Mouse (Mus musculus) neural tube, embryonic 15.5 days (tissue): Measurements from ENCODE around the gene Zfp61. TPM values are rescaled to one million over a fixed set of nuclear protein-coding genes. Genes with fewer than 3 reads are reported as not detected.
A peak's percentile ranks its signal among the peaks of the same experiment; 100 is the strongest.

Source experiments
- ATAC-seq: fragments of 200-750 bp; cut with Nextera tagmentation; 2 replicates; pipeline ENCODE4 v1.8.0; 2017; ENCODE audit warnings: mild to moderate bottlenecking, moderate TSS enrichment, moderate library complexity; ENCODE audit not compliant: low FRiP score
- H3K27ac ChIP-seq: fragments of 300-500 bp; sonication (generic); replicated peaks from 2 replicates; pipeline ENCODE4 v1.5.1; 2015; ENCODE audit warnings: mild to moderate bottlenecking, inconsistent platforms
- H3K27me3 ChIP-seq: fragments of 300-500 bp; sonication (generic); replicated peaks from 2 replicates; pipeline ENCODE4 v1.6.1; 2015; ENCODE audit warnings: inconsistent platforms
- H3K36me3 ChIP-seq: fragments of 300-500 bp; sonication (generic); 2 replicates; pipeline ENCODE4 v1.6.1; 2015; ENCODE audit warnings: inconsistent platforms
- H3K4me1 ChIP-seq: fragments of 300-500 bp; sonication (generic); 2 replicates; pipeline ENCODE4 v1.6.1; 2015; ENCODE audit warnings: inconsistent platforms
- H3K4me2 ChIP-seq: fragments of 300-500 bp; sonication (generic); 2 replicates; pipeline ENCODE4 v1.6.1; 2015; ENCODE audit warnings: inconsistent platforms, mild to moderate bottlenecking, moderate library complexity
- H3K4me3 ChIP-seq: fragments of 300-500 bp; sonication (generic); replicated peaks from 2 replicates; pipeline ENCODE4 v1.5.1; 2015; ENCODE audit warnings: mild to moderate bottlenecking, inconsistent platforms
- H3K9ac ChIP-seq: fragments of 300-500 bp; sonication (generic); replicated peaks from 2 replicates; pipeline ENCODE4 v1.6.1; 2015; ENCODE audit warnings: mild to moderate bottlenecking, inconsistent platforms
- H3K9me3 ChIP-seq: fragments of 300-500 bp; sonication (generic); replicated peaks from 2 replicates; pipeline ENCODE4 v1.6.1; 2016; ENCODE audit warnings: inconsistent platforms
- whole genome bisulfite sequencing: fragments of 180-500 bp; shearing (Covaris S2); methylation state at CpG from one replicate; pipeline ENCODE4 v1.1.7; 2015; ENCODE audit warnings: mixed read lengths; 5-methylcytosine and 5-hydroxymethylcytosine counted together
- polyA plus RNA-seq: library from polyadenylated mRNA; unstranded; fragments of >200 nt; fragmentation: Nextera tagmentation; extraction: Ambion mirVana; gene quantifications from 2 replicates; pipeline ENCODE4 v1.2.1, GENCODE M21; 2015

The Zfp61 gene
- polyA plus RNA-seq, result 42.0 and 44.7 TPM in 2 replicates

DNA sequence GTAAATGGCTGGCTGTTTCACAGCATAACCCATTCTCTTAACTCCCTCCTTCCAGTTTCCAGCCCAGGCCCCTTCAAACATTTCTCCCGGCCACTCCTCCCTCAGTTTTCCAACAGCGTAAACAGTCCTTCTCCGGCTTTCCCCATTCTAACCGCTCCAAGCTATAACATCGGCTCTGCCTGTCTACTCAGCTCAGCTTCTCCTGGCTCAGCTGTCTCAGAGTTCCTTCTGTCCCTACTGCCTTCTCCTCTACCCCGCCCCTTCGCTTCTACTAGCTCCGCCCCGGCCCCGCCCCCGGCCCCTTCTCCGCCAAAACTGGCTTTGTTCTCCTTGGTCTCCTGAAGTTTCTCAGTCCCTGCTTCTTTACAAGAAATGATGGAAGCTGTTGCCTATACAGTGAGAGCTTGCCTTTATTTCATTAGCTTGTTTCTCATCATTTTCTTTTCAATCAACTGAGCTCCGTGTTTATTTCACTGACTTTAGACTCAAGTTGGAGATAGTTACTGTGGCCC lies at the start of gene Zfp61:
Gene Zfp61, minus strand, starts transcription at position 462 of the 512 bp plus-strand sequence.
- peak within 1 kb of the TSS; percentile 69 for H3K4me3 ChIP-seq
- peaks cover 40% of the 10 kb centered on the region for H3K36me3 ChIP-seq
- H3K27me3 ChIP-seq, result no peaks in the 10 kb centered on the region
- peak; percentile 17; the same call in 1 of the 2 replicates for ATAC-seq
- 0 out of 2 replicates have a peak within 1 kb of the TSS, but pooled peaks have one; percentile 14 for H3K9ac ChIP-seq
- 1% methylated on average over 13 of the region's 13 CpGs for WGBS
- H3K4me1 ChIP-seq, result peaks cover 27% of the 10 kb centered on the region
- H3K27ac ChIP-seq, result peak within 1 kb of the TSS; percentile 88
- H3K9me3 ChIP-seq, result no peaks in the 10 kb centered on the region
- H3K4me2 ChIP-seq, result peak within 1 kb of the TSS; percentile 91

DNA sequence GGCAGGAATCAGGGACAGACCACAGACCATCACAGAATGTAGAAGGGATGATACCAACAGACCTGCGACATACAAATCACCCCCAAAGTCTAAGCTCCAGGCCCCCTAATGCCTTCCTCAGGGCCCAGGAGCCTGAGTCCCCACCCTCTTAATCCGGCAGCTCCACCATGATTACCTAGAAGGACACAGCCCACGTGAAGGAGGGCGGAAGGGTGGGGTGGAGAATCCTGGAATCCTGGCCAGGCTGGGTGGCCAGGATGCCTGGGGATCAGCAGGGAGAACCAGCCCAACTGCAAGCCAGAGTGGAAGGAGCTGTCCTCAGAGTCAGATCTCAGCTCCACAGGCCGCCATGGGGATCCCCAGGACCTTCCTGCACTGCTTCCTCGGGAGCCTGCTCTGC lies 47.9 kb upstream of the Zfp61 start, which contains the start of gene Lypd5:
Gene Lypd5, plus strand, starts transcription at position 301 of the 400 bp plus-strand sequence.
- no peaks in the 10 kb centered on the region for H3K9me3 ChIP-seq
- H3K4me3 ChIP-seq, result no peak within 1 kb of the TSS
- peaks cover 3% of the 10 kb centered on the region; the same call in 1 of the 2 replicates for H3K27me3 ChIP-seq
- WGBS, result 45% methylated on average over 6 of the region's 6 CpGs
- H3K4me1 ChIP-seq, result no peaks in the 10 kb centered on the region
- H3K9ac ChIP-seq, result no peak within 1 kb of the TSS
- no peak within 1 kb of the TSS for H3K27ac ChIP-seq
- no peak for ATAC-seq
- H3K36me3 ChIP-seq, result no peaks in the 10 kb centered on the region
- no peak within 1 kb of the TSS for H3K4me2 ChIP-seq

DNA sequence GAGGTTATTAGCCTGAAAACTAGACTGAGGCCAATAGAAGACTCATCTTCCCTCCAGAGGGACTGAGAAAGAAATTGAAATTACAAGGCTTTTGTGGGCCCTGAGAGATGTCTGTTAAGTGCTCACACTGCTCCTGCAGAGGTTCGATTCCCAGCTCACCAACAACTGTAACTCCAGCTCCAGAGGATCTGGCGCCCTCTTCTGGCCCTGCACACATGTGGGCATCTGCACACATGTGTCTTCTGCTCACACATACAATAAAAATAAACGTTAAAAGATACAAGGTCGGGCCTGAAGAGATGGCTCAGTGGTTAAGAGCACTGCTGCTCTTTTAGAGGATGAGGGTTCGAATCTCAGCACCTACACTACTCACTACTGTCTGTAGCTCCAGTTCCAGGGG lies 45.4 kb upstream of the Zfp61 start:
- H3K9me3 ChIP-seq, result no peaks in the 10 kb centered on the region
- H3K27ac ChIP-seq, result no peak overlapping the region
- H3K4me2 ChIP-seq, result no peak overlapping the region
- H3K4me1 ChIP-seq, result no peaks in the 10 kb centered on the region
- no peak overlapping the region for H3K9ac ChIP-seq
- H3K4me3 ChIP-seq, result no peak overlapping the region
- 71% methylated on average over 5 of the region's 5 CpGs for WGBS
- H3K36me3 ChIP-seq, result no peaks in the 10 kb centered on the region
- H3K27me3 ChIP-seq, result 0 out of 2 replicates have a peak, but pooled peaks cover 3% of the 10 kb centered on the region
- ATAC-seq, result no peak

DNA sequence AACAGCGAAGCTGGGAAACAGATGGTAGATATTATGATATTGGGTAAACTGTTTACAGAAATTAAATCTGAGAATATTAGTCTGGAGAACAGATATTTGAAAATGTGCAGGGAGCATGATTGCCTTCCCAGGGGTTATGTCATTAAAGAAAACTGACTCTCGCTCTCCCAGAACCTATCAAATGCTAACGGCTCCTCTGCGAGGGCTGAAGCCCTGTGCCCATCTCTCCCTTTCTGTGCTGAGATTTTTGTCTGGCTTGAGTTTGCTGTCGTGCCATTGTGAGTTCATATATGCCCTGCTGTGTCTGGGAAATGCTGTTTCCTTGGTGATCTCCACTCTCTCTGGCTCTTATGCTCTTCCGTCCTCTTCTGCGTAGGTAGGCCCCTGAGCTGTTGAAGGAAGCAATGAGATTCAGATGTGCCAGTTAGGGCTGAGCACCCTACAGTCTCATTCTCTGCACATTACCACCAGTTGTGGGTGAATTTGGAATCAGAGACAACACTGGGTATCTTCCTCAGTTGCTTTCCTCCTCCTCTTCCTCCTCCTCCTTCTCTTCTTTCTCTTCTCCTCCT lies 42.8 kb upstream of the Zfp61 start:
- 57% methylated on average over 7 of the region's 7 CpGs for WGBS
- no peak overlapping the region for H3K9ac ChIP-seq
- H3K27ac ChIP-seq, result peak overlapping the region; percentile 45
- H3K4me1 ChIP-seq, result no peaks in the 10 kb centered on the region
- 0 out of 2 replicates have a peak, but pooled peaks cover 3% of the 10 kb centered on the region for H3K27me3 ChIP-seq
- H3K4me3 ChIP-seq, result no peak overlapping the region
- peak; percentile 74 for ATAC-seq
- no peak overlapping the region for H3K4me2 ChIP-seq
- no peaks in the 10 kb centered on the region for H3K36me3 ChIP-seq
- H3K9me3 ChIP-seq, result 0 out of 2 replicates have a peak, but pooled peaks cover 2% of the 10 kb centered on the region

DNA sequence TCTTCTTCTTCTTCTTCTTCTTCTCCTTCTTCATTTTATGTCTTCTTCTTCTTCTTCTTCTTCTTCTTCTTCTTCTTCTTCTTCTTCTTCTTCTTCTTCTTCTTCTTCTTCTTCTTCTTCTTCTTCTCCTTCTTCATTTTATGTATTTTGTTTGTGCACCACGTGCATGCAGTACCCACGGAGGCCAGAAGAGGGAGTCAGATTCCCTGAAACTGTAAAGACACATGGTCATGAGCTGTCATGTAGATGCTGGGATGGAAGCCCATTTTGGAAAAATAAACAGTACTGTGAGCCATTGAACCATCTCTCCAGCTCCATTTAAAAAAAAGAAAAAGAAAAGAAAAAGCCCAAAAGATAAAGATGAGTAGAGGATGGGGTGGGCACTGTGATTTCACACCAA lies 37.2 kb upstream of the Zfp61 start:
- WGBS, result 39% methylated on average over 2 of the region's 2 CpGs
- H3K4me2 ChIP-seq, result no peak overlapping the region

DNA sequence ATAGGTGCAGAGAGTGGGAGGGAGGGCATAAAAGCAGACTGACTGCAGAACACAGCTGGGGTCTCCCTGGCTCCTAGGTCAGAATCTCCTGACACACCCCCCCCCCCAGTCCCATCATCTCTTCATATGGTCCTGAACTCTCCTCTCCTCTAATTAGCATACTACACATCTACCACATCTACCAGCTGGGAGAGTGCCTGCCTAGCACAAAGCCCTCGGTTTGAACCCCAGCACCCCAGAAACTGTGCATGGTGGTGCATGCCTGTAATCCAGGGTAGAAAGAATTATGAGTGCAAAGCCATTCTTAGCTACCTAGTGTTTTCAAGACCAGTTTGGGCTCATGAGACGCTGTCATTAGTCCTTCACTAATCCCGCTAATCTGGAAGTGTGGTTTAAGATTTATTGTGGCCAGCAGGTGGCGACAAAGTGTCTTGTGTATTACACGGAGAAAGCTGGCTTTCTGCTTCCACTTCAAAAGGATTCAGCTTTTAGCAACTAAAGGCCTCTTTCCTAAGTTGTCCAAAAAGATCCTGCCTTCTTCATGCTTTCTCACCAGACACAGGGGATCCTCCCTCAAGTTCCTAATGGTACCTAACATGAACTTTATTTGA lies 34.8 kb upstream of the Zfp61 start:
- no peak overlapping the region for H3K9ac ChIP-seq
- H3K36me3 ChIP-seq, result no peaks in the 10 kb centered on the region

More for the DNA sequence above, 37.2 kb upstream of the Zfp61 start:
- no peak overlapping the region for H3K9ac ChIP-seq
- H3K27me3 ChIP-seq, result peaks cover 14% of the 10 kb centered on the region
- no peaks in the 10 kb centered on the region for H3K4me1 ChIP-seq
- no peak overlapping the region for H3K27ac ChIP-seq
- no peak overlapping the region for H3K4me3 ChIP-seq
- no peak for ATAC-seq
- H3K36me3 ChIP-seq, result no peaks in the 10 kb centered on the region
- 0 out of 2 replicates have a peak, but pooled peaks cover 2% of the 10 kb centered on the region for H3K9me3 ChIP-seq

DNA sequence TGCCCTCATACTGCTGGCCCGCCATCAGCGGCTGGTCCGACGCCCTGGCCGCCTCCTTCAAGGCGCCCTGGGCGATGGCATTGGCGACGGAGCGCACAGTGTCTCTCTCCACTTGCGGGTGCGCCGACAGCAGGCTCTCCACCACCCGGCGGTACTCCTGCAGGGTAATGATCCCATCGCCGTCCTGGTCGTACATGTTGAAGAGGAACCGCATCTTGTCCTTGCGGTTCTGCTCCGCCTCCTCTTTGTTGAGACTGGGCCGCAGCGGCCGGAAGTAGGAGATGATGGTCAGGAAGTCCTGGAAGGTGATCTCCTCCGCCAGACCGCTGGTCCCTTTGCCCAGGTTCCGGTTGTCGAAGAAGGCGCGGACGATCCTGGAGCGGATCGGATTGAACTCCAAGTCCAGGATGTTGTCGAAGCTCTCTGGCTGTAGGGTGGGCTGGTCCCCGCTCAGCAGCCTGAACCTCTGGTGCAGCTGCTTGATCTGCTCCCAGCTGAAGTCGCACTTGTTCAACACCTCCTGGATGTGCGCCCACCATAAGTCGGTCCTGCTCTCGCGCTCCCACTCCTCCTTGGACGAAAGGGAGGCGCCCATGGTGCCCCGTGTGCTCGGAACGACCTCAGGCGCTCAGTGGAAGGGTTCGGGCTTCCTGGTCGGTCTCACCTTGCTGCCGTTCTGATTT lies 32.4 kb upstream of the Zfp61 start, which contains the start of gene Tescl:
Gene Tescl, minus strand, starts transcription at position 633 of the 683 bp plus-strand sequence.
- WGBS, result 48% methylated on average over 49 of the region's 49 CpGs
- Histone ChIP-seq H3K4me2 (peak within 1 kb of the TSS; percentile 23; the same call in 1 of the 2 replicates), H3K9ac (no peak within 1 kb of the TSS), H3K27me3 (peaks cover 19% of the 10 kb centered on the region), H3K36me3 (no peaks in the 10 kb centered on the region), H3K27ac (no peak within 1 kb of the TSS), H3K9me3 (no peaks in the 10 kb centered on the region), H3K4me1 (no peaks in the 10 kb centered on the region), H3K4me3 (peak within 1 kb of the TSS; percentile 12; the same call in 1 of the 2 replicates)
- ATAC-seq, result no peak

More for the DNA sequence above, 34.8 kb upstream of the Zfp61 start:
- no peak; the same call in 1 of the 2 replicates for ATAC-seq
- no peaks in the 10 kb centered on the region for H3K4me1 ChIP-seq
- H3K4me2 ChIP-seq, result no peak overlapping the region
- 11% methylated on average over 5 of the region's 5 CpGs for WGBS
- no peak overlapping the region for H3K4me3 ChIP-seq
- 0 out of 2 replicates have a peak, but pooled peaks cover under 1% of the 10 kb centered on the region for H3K9me3 ChIP-seq
- H3K27me3 ChIP-seq, result peaks cover 19% of the 10 kb centered on the region
- H3K27ac ChIP-seq, result no peak overlapping the region

DNA sequence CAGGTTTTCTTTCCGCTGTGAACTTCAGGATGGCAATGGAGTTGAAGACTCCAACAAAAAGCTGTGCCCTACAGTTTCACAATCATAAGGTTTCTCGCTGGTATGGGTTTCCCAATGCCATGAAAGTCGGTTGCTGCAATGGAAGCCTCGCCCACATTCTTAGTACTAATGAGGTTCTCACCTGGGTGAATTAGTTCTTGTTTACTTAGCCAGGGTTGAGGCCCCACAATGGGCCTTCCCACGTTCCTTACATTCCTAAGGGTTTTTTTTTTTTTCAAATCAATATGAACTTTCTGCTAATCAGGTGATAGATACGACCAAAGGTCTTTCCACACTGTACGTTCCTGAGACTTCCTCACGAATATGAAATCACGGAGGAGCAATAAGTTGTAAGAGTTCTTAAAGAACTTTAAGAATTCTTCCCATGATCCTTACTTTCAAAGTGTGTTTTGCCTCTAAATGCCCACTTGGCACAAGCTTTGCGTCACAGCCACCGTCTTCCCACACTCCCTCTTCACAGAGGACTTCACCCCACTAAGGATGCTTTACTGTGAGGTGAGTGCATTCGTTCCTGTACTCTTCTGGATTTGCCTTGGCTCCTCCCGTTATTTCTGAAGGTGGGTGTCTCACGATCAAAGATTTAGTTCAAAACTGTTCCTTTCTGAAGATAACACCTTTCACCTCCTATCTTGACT lies 26.4 kb upstream of the Zfp61 start:
- H3K9ac ChIP-seq, result no peak overlapping the region
- H3K27me3 ChIP-seq, result no peaks in the 10 kb centered on the region
- no peak overlapping the region for H3K4me3 ChIP-seq
- 0 out of 2 replicates have a peak, but pooled peaks cover 8% of the 10 kb centered on the region for H3K9me3 ChIP-seq
- 90% methylated on average over 14 of the region's 14 CpGs for WGBS
- no peak overlapping the region for H3K4me2 ChIP-seq
- no peaks in the 10 kb centered on the region for H3K36me3 ChIP-seq
- no peak for ATAC-seq
- H3K27ac ChIP-seq, result no peak overlapping the region
- H3K4me1 ChIP-seq, result peaks cover 12% of the 10 kb centered on the region

DNA sequence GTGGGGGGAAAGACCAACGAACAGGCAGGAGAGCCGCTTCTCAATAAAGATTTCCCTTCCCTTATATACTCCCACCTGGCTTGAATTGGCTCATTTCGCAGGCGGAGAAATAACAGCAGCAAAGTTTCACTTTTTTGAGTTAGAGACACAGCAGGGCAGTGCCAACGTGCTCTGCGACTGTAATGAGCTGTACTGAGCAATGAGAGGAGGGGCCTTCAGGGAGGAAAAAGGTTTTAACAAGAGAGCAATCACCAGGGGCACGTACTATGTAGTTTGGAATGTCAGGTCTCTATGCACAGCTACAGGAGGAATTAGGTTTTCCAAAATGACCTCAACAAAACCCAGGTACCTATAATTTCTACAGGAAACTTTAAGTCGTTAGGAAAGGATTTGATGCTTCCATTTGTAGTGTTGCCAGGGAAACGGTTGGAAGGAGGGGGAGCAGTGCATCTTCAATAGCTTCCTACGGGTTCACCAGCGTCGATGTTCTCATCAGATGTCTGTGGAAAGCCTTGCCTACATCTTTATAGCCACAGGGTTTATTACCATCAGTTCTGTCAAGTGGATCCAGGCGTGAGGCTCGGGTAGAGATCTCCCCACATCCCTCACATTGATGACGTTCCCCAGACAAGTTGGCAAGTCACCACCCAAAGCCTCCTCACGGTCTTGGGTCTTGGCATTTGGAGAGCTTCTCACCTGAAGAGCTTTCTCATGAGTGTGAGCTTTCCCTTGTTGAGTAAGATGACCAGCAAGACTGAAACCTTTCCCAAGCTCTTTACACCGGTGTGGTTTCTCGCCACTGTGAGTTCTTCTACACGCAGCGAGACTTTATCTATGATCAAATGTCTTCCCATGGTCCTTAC lies 25.5 kb upstream of the Zfp61 start:
- Histone ChIP-seq H3K4me2 (peak overlapping the region; percentile 60), H3K36me3 (no peaks in the 10 kb centered on the region), H3K27me3 (no peaks in the 10 kb centered on the region), H3K9me3 (0 out of 2 replicates have a peak, but pooled peaks cover 8% of the 10 kb centered on the region), H3K27ac (peak overlapping the region; percentile 58; the same call in 1 of the 2 replicates), H3K4me3 (peak overlapping the region; percentile 32), H3K9ac (peak overlapping the region; percentile 34; the same call in 1 of the 2 replicates), H3K4me1 (peaks cover 12% of the 10 kb centered on the region)
- ATAC-seq, result peak; percentile 67; the same call in 1 of the 2 replicates
- 35% methylated on average over 20 of the region's 20 CpGs for WGBS

DNA sequence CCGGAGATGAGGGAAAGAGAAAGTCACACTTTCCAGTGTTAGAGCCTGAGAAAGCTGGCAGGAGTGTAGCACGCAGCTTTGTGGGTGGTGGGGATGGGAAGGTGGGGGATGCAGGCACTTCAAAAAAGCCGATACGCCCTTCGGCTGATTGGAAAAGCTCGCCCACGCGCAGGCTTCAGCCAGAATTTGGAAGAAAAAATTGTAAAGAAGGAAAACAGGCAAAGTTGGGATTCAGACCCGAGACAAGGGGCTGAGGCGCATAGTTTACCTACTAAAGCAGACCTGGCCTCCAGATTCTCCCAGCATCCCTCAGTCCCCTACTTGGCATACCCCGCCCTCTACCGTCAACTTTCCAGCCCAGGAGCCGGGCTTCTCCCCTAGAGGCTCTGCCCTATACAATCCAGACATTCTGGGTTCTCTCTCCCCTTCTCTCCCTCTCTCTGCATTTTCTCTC lies 24.7 kb upstream of the Zfp61 start:
- peak; percentile 79 for ATAC-seq
- Histone ChIP-seq H3K27me3 (0 out of 2 replicates have a peak, but pooled peaks cover 3% of the 10 kb centered on the region), H3K36me3 (no peaks in the 10 kb centered on the region), H3K27ac (peak overlapping the region; percentile 58), H3K9ac (peak overlapping the region; percentile 34), H3K4me2 (peak overlapping the region; percentile 60), H3K4me1 (peaks cover 12% of the 10 kb centered on the region), H3K9me3 (0 out of 2 replicates have a peak, but pooled peaks cover 8% of the 10 kb centered on the region), H3K4me3 (peak overlapping the region; percentile 32)
- 10% methylated on average over 13 of the region's 13 CpGs for WGBS
